Mouse (Mus musculus): Measurements from ENCODE around the gene Slc7a1. TPM values are rescaled to one million over a fixed set of nuclear protein-coding genes. Genes with fewer than 3 reads are reported as not detected.

The Slc7a1 gene
- polyA plus RNA-seq, 1 experiment from 2014 or later, result 18.3 TPM

DNA sequence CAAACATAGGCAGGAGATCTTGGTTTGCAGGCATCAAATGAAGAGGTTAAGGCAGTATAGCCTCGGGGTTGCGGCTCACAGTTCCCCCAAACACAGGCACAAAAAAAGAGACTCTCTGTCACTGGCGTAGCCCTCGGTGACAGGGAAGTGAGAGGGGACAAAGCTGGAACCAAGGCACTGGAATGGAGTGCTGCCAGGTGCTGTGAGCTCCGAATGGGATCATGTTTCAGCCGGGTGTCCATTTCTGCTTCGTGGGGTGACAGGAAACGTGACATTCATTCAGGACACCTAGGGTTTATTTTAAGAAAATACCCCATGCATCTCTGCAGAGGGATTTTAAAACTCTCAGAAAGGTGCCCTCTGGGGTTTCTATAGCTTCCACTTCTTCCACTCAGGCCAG lies 45.2 kb downstream of the Slc7a1 start:
- Histone ChIP-seq H3K27ac (ENCODE audit: low read depth, low read length) (no peak overlapping the region), H3K9ac (ENCODE audit: low read length) (no peak overlapping the region), H3K36me3 (ENCODE audit: control insufficient read depth, insufficient read depth, low read length) (no peaks in the 10 kb centered on the region), H3K4me2 (no peak overlapping the region), H3K4me3 (ENCODE audit: low read depth, low read length) (no peak overlapping the region), H3K27me3 (ENCODE audit: control insufficient read depth, insufficient read depth, low read length) (no peaks in the 10 kb centered on the region), H3K9me3 (ENCODE audit: control insufficient read depth, low read length) (no peaks in the 10 kb centered on the region), H3K4me1 (ENCODE audit: control insufficient read depth, insufficient read depth, low read length) (no peaks in the 10 kb centered on the region)
- ATAC-seq (ENCODE audit: low FRiP score) (no peak), DNase-seq (ENCODE audit: low spot score, missing footprints) (no peak)
- whole genome bisulfite sequencing, result 76% methylated on average over 8 of the region's 8 CpGs

- H3K4me3 ChIP-seq (ENCODE audit: low read depth, low read length), result no peak overlapping the region
- no peak overlapping the region for H3K27ac ChIP-seq (ENCODE audit: low read depth, low read length)
- no peaks in the 10 kb centered on the region for H3K27me3 ChIP-seq (ENCODE audit: control insufficient read depth, insufficient read depth, low read length)
- ATAC-seq (ENCODE audit: low FRiP score), result no peak
- H3K36me3 ChIP-seq (ENCODE audit: control insufficient read depth, insufficient read depth, low read length), result no peaks in the 10 kb centered on the region
- H3K4me1 ChIP-seq (ENCODE audit: control insufficient read depth, insufficient read depth, low read length), result no peaks in the 10 kb centered on the region
- DNase-seq (ENCODE audit: low spot score, missing footprints), result no peak
- no peak overlapping the region for H3K4me2 ChIP-seq
- no peak overlapping the region for H3K9ac ChIP-seq (ENCODE audit: low read length)
- H3K9me3 ChIP-seq (ENCODE audit: control insufficient read depth, low read length), result no peaks in the 10 kb centered on the region
- WGBS, result 85% methylated on average over 16 of the region's 16 CpGs
Measured at GRCm38 (mm10) chr5:148353429-148353828, 46.3 kb downstream of the Slc7a1 start.

DNA sequence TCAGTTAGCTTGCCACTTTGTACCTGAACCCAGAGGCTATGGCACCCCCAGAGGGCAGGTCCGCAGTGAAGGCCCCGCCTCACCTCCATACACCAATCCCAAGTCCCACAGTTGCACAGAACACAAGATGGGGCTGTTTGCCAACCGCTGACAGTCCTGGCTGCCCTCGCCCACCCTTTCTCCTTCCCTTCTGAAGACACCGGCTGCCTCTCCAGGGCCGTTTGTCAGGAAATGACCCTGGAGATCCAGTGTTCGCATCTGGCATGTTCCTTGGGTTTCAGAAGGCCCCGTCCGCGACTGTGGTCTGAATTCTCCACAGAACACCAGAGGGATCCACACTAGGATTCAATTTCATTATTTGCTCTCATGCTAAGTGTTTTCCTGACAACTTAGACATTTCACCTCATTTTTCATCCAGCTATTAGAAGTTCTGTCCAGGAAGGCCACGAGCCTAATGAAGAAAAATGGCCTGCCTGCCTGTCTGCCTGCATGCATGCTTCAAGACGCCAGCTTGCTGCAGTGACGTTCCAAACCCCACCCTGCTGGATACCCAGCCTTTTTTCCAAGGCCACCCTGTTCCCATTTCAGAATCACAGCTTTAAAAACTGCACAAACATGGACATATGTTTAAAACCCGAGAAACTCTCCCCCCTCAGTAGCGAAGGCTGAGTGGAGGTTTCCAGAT lies 50.2 kb downstream of the Slc7a1 start:
- no peak overlapping the region for H3K27ac ChIP-seq (ENCODE audit: low read depth, low read length)
- H3K4me3 ChIP-seq (ENCODE audit: low read depth, low read length), result no peak overlapping the region
- no peaks in the 10 kb centered on the region for H3K4me1 ChIP-seq (ENCODE audit: control insufficient read depth, insufficient read depth, low read length)
- H3K4me2 ChIP-seq, result no peak overlapping the region
- no peaks in the 10 kb centered on the region for H3K9me3 ChIP-seq (ENCODE audit: control insufficient read depth, low read length)
- ATAC-seq (ENCODE audit: low FRiP score) (no peak), DNase-seq (ENCODE audit: low spot score, missing footprints) (no peak)
- no peaks in the 10 kb centered on the region for H3K27me3 ChIP-seq (ENCODE audit: control insufficient read depth, insufficient read depth, low read length)
- no peaks in the 10 kb centered on the region for H3K36me3 ChIP-seq (ENCODE audit: control insufficient read depth, insufficient read depth, low read length)
- H3K9ac ChIP-seq (ENCODE audit: low read length), result no peak overlapping the region
- 87% methylated on average over 15 of the region's 15 CpGs for WGBS

DNA sequence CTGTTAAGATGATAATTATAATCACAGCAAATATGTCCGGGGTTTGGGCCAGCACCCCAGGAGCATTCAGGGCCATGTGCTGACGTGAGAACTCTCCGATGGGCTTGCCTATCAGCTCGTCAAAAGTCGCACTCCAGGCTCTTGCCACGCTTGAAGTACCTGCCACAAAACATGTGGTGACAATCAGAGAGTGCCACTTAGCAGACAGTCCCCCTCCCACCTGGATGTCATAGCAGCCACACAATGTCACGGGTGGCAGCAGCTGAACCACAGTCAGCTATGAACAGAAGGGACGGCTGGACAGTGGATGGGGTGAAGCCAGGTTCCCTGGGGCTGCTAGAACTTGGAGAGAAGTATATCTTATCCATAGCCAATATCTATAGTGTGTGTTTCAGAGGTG lies 51.6 kb downstream of the Slc7a1 start:
- Histone ChIP-seq H3K9ac (ENCODE audit: low read length) (no peak overlapping the region), H3K36me3 (ENCODE audit: control insufficient read depth, insufficient read depth, low read length) (no peaks in the 10 kb centered on the region), H3K9me3 (ENCODE audit: control insufficient read depth, low read length) (no peaks in the 10 kb centered on the region), H3K27me3 (ENCODE audit: control insufficient read depth, insufficient read depth, low read length) (no peaks in the 10 kb centered on the region), H3K4me2 (no peak overlapping the region), H3K27ac (ENCODE audit: low read depth, low read length) (no peak overlapping the region), H3K4me3 (ENCODE audit: low read depth, low read length) (no peak overlapping the region), H3K4me1 (ENCODE audit: control insufficient read depth, insufficient read depth, low read length) (no peaks in the 10 kb centered on the region)
- DNase-seq (ENCODE audit: low spot score, missing footprints), result no peak
- ATAC-seq (ENCODE audit: low FRiP score), result no peak
- WGBS, result 67% methylated on average over 8 of the region's 8 CpGs

GRCm38 (mm10) chr5:148346543-148346942 lies 53.2 kb downstream of the Slc7a1 start:
- Histone ChIP-seq H3K4me2 (no peak overlapping the region), H3K36me3 (ENCODE audit: control insufficient read depth, insufficient read depth, low read length) (no peaks in the 10 kb centered on the region), H3K9me3 (ENCODE audit: control insufficient read depth, low read length) (no peaks in the 10 kb centered on the region), H3K27ac (ENCODE audit: low read depth, low read length) (no peak overlapping the region), H3K4me1 (ENCODE audit: control insufficient read depth, insufficient read depth, low read length) (peaks cover 3% of the 10 kb centered on the region; the same call in 1 of the 2 replicates), H3K9ac (ENCODE audit: low read length) (no peak overlapping the region), H3K27me3 (ENCODE audit: control insufficient read depth, insufficient read depth, low read length) (no peaks in the 10 kb centered on the region), H3K4me3 (ENCODE audit: low read depth, low read length) (no peak overlapping the region)
- DNase-seq (ENCODE audit: low spot score, missing footprints) (no peak), ATAC-seq (ENCODE audit: low FRiP score) (no peak)
- WGBS, result 79% methylated on average over 8 of the region's 8 CpGs

DNA sequence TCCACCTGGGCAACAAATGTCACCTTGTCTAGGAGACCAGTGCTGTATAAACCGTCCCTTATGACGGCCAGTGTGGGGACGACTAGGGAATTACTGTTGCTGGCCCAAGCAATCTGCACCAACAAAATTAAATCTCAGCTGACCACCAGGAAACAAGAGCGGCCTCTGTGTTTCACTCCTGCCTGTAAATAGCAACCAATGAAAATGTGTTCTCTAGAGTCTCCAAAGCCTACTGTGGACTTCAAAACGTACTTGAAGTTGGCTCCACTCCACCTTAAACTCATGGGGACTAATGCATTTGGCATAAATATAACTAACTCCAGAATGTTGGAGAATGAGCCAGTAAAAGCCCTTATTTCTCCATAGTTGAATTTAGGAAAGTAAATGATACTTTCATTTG lies 55.3 kb downstream of the Slc7a1 start:
- 91% methylated on average over 5 of the region's 5 CpGs for WGBS
- ATAC-seq (ENCODE audit: low FRiP score), result no peak
- no peak overlapping the region for H3K4me2 ChIP-seq
- DNase-seq (ENCODE audit: low spot score, missing footprints), result no peak
- peaks cover 3% of the 10 kb centered on the region; the same call in 1 of the 2 replicates for H3K4me1 ChIP-seq (ENCODE audit: control insufficient read depth, insufficient read depth, low read length)
- no peaks in the 10 kb centered on the region for H3K27me3 ChIP-seq (ENCODE audit: control insufficient read depth, insufficient read depth, low read length)
- H3K27ac ChIP-seq (ENCODE audit: low read depth, low read length), result no peak overlapping the region
- H3K9ac ChIP-seq (ENCODE audit: low read length), result no peak overlapping the region
- no peaks in the 10 kb centered on the region for H3K36me3 ChIP-seq (ENCODE audit: control insufficient read depth, insufficient read depth, low read length)
- no peaks in the 10 kb centered on the region for H3K9me3 ChIP-seq (ENCODE audit: control insufficient read depth, low read length)
- no peak overlapping the region for H3K4me3 ChIP-seq (ENCODE audit: low read depth, low read length)

GRCm38 (mm10) chr5:148342061-148342741 lies 57.5 kb downstream of the Slc7a1 start:
- WGBS, result 40% methylated on average over 26 of the region's 26 CpGs
- ATAC-seq (ENCODE audit: low FRiP score), result peak; percentile 54; the same call in 1 of the 2 replicates
- H3K36me3 ChIP-seq (ENCODE audit: control insufficient read depth, insufficient read depth, low read length), result no peaks in the 10 kb centered on the region
- no peaks in the 10 kb centered on the region for H3K9me3 ChIP-seq (ENCODE audit: control insufficient read depth, low read length)
- no peak overlapping the region for H3K4me3 ChIP-seq (ENCODE audit: low read depth, low read length)
- H3K4me1 ChIP-seq (ENCODE audit: control insufficient read depth, insufficient read depth, low read length), result peaks cover 3% of the 10 kb centered on the region; the same call in 1 of the 2 replicates
- no peaks in the 10 kb centered on the region for H3K27me3 ChIP-seq (ENCODE audit: control insufficient read depth, insufficient read depth, low read length)
- peak overlapping the region; percentile 19; the same call in 1 of the 2 replicates for H3K4me2 ChIP-seq
- peak overlapping the region; percentile 9; the same call in 1 of the 2 replicates for H3K9ac ChIP-seq (ENCODE audit: low read length)
- no peak overlapping the region for H3K27ac ChIP-seq (ENCODE audit: low read depth, low read length)
- DNase-seq (ENCODE audit: low spot score, missing footprints), result no peak

DNA sequence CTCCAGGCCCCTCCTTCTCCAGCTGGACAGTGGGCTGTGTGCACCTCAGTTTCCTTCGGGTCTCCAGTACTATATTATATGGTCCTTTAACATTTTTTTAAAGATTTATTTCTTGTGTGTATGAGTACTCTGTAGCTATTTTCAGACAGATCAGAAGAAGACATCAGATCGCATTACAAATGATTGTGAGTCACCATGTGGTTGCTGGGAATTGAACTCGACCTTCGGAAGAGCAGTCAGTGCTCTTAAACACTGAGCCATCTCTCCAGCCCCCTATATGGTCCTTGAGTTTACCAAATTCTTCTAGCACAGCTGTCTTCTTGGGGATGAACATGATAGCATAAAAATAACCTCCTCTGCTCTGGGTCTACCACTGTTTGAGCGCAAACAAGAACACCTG lies 60.6 kb downstream of the Slc7a1 start:
- H3K36me3 ChIP-seq (ENCODE audit: control insufficient read depth, insufficient read depth, low read length), result no peaks in the 10 kb centered on the region
- no peaks in the 10 kb centered on the region for H3K27me3 ChIP-seq (ENCODE audit: control insufficient read depth, insufficient read depth, low read length)
- no peak overlapping the region for H3K9ac ChIP-seq (ENCODE audit: low read length)
- no peaks in the 10 kb centered on the region for H3K9me3 ChIP-seq (ENCODE audit: control insufficient read depth, low read length)
- WGBS, result 90% methylated on average over 5 of the region's 5 CpGs
- H3K27ac ChIP-seq (ENCODE audit: low read depth, low read length), result no peak overlapping the region
- ATAC-seq (ENCODE audit: low FRiP score), result no peak
- H3K4me2 ChIP-seq, result no peak overlapping the region
- H3K4me1 ChIP-seq (ENCODE audit: control insufficient read depth, insufficient read depth, low read length), result peaks cover 3% of the 10 kb centered on the region; the same call in 1 of the 2 replicates
- DNase-seq (ENCODE audit: low spot score, missing footprints), result no peak
- no peak overlapping the region for H3K4me3 ChIP-seq (ENCODE audit: low read depth, low read length)

GRCm38 (mm10) chr5:148332622-148332974 lies 67.1 kb downstream of the Slc7a1 start:
- WGBS, result 34% methylated on average over 8 of the region's 8 CpGs
- Histone ChIP-seq H3K9me3 (ENCODE audit: control insufficient read depth, low read length) (no peaks in the 10 kb centered on the region), H3K9ac (ENCODE audit: low read length) (no peak overlapping the region), H3K4me3 (ENCODE audit: low read depth, low read length) (no peak overlapping the region), H3K27ac (ENCODE audit: low read depth, low read length) (no peak overlapping the region), H3K4me2 (no peak overlapping the region), H3K36me3 (ENCODE audit: control insufficient read depth, insufficient read depth, low read length) (no peaks in the 10 kb centered on the region; the same call in 1 of the 2 replicates), H3K27me3 (ENCODE audit: control insufficient read depth, insufficient read depth, low read length) (no peaks in the 10 kb centered on the region), H3K4me1 (ENCODE audit: control insufficient read depth, insufficient read depth, low read length) (no peaks in the 10 kb centered on the region)
- peak; percentile 96 for DNase-seq (ENCODE audit: low spot score, missing footprints)
- ATAC-seq (ENCODE audit: low FRiP score), result peak; percentile 86
